Mouse (Mus musculus) forebrain, embryonic 15.5 days (tissue): ENCODE measurements around the gene Mrtfb. TPM values are rescaled to one million over a fixed set of nuclear protein-coding genes. Genes with fewer than 3 reads are reported as not detected.

Source experiments
- ATAC-seq: fragments of 200-750 bp; cut with Nextera tagmentation; replicated peaks from 2 replicates; pipeline ENCODE4 v1.8.0; 2017; ENCODE audit warnings: mild to moderate bottlenecking, moderate TSS enrichment, moderate library complexity
- H3K27ac ChIP-seq: fragments of 300-500 bp; sonication (generic); replicated peaks from 2 replicates; pipeline ENCODE4 v1.5.1; 2015; ENCODE audit warnings: mild to moderate bottlenecking, inconsistent platforms
- H3K27me3 ChIP-seq: fragments of 300-500 bp; sonication (generic); 2 replicates; pipeline ENCODE4 v1.6.1; 2015; ENCODE audit warnings: inconsistent platforms
- H3K36me3 ChIP-seq: fragments of 300-500 bp; sonication (generic); 2 replicates; pipeline ENCODE4 v1.6.1; 2015; ENCODE audit warnings: mild to moderate bottlenecking, inconsistent platforms
- H3K4me1 ChIP-seq: fragments of 300-500 bp; sonication (generic); 2 replicates; pipeline ENCODE4 v1.6.1; 2015; ENCODE audit warnings: inconsistent platforms
- H3K4me2 ChIP-seq: fragments of 300-500 bp; sonication (generic); replicated peaks from 2 replicates; pipeline ENCODE4 v1.6.1; 2015; ENCODE audit warnings: mild to moderate bottlenecking, inconsistent platforms
- H3K4me3 ChIP-seq: fragments of 300-500 bp; sonication (generic); 2 replicates; pipeline ENCODE4 v1.5.1; 2015; ENCODE audit warnings: mild to moderate bottlenecking, inconsistent platforms
- H3K9ac ChIP-seq: fragments of 300-500 bp; sonication (generic); replicated peaks from 2 replicates; pipeline ENCODE4 v1.6.1; 2015; ENCODE audit warnings: mild to moderate bottlenecking, inconsistent platforms
- H3K9me3 ChIP-seq: fragments of 300-500 bp; sonication (generic); 2 replicates; pipeline ENCODE4 v1.6.1; 2016; ENCODE audit warnings: inconsistent platforms
- WGBS: fragments of 180-500 bp; shearing (Covaris S2); methylation state at CpG from one replicate; pipeline ENCODE4 v1.1.7; 2015; ENCODE audit warnings: mixed read lengths; 5-methylcytosine and 5-hydroxymethylcytosine counted together
- polyA plus RNA-seq: library from polyadenylated mRNA; unstranded; fragments of >200 nt; fragmentation: Nextera tagmentation; extraction: Ambion mirVana; gene quantifications from 2 replicates; pipeline ENCODE4 v1.2.1, GENCODE M21; 2015

Mrtfb gene
- polyA plus RNA-seq, 1 experiment from 2014 or later = 12.2 TPM

- Histone ChIP-seq H3K4me2 (no peak overlapping the region), H3K4me3 (no peak overlapping the region), H3K9me3 (no peaks in the 10 kb centered on the region), H3K9ac (no peak overlapping the region), H3K4me1 (no peaks in the 10 kb centered on the region), H3K27me3 (no peaks in the 10 kb centered on the region), H3K36me3 (no peaks in the 10 kb centered on the region), H3K27ac (no peak overlapping the region)
- no peak for ATAC-seq
- 74% methylated on average over 1 of the region's 1 CpGs for WGBS
Observed at GRCm38 (mm10) chr16:13297860-13298259, 41.6 kb downstream of the Mrtfb start.

DNA sequence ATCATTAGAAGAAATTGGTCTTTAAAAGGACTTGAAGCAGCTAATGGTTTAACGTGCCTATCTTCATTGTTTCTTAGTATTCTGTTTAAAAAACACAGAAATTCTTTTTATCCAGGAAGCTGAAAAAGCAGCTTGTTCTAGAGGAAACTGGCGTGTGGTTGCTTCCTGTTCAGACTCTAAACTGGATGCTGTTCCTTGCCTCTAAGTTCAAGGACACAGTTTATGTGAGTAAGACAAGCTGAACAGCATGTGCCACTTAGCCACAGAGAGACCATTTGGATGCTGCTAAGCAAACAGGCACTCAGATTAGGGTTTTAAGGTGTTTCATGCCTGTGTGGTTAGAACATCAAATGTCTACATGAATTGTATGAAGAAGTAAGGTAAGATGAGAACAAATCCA is 42.7 kb downstream of the Mrtfb start:
- no peaks in the 10 kb centered on the region for H3K9me3 ChIP-seq
- no peaks in the 10 kb centered on the region for H3K27me3 ChIP-seq
- H3K4me1 ChIP-seq = no peaks in the 10 kb centered on the region
- no peak overlapping the region for H3K4me2 ChIP-seq
- WGBS = 77% methylated on average over 2 of the region's 2 CpGs
- H3K4me3 ChIP-seq = no peak overlapping the region
- no peak for ATAC-seq
- H3K9ac ChIP-seq = no peak overlapping the region
- no peak overlapping the region for H3K27ac ChIP-seq
- H3K36me3 ChIP-seq = no peaks in the 10 kb centered on the region

GRCm38 (mm10) chr16:13306065-13306695 is 49.9 kb downstream of the Mrtfb start:
- Histone ChIP-seq H3K4me3 (no peak overlapping the region), H3K36me3 (no peaks in the 10 kb centered on the region), H3K9me3 (no peaks in the 10 kb centered on the region), H3K4me2 (no peak overlapping the region), H3K4me1 (no peaks in the 10 kb centered on the region), H3K27me3 (no peaks in the 10 kb centered on the region), H3K9ac (no peak overlapping the region), H3K27ac (no peak overlapping the region)
- no peak for ATAC-seq
- WGBS = 87% methylated on average over 3 of the region's 3 CpGs

DNA sequence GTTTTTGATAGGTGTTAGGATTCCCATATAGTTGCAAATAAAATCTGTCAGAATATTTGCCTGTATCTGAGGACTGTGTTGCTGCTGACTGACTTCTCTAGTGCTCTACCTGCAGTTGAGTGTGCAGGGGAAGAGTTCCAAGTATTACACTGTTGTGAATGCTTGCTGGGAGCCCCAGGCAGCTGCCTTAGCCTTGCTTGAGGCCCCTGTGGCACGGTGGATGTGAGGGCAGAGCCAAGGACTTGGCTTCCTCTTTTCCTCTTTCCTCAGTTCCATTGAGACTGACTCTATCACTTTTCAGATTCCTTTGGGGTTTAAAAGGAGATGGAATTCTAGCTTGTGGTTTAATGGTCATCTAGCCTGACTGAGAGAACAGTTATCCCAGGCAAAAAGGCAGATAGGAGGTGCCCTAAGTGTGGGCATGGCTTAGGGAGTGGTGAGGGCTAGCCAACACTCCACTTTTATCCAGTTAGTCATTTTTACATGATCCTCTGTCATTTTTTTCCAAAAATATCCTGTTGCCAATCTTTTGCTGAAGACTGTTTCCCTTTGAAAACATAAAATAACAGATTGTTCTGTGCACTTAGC is 53.9 kb downstream of the Mrtfb start:
- Histone ChIP-seq H3K4me1 (no peaks in the 10 kb centered on the region), H3K4me2 (no peak overlapping the region), H3K9me3 (no peaks in the 10 kb centered on the region), H3K36me3 (no peaks in the 10 kb centered on the region), H3K27ac (no peak overlapping the region), H3K9ac (no peak overlapping the region), H3K27me3 (no peaks in the 10 kb centered on the region), H3K4me3 (no peak overlapping the region)
- 73% methylated on average over 1 of the region's 1 CpGs for WGBS
- ATAC-seq = no peak

DNA sequence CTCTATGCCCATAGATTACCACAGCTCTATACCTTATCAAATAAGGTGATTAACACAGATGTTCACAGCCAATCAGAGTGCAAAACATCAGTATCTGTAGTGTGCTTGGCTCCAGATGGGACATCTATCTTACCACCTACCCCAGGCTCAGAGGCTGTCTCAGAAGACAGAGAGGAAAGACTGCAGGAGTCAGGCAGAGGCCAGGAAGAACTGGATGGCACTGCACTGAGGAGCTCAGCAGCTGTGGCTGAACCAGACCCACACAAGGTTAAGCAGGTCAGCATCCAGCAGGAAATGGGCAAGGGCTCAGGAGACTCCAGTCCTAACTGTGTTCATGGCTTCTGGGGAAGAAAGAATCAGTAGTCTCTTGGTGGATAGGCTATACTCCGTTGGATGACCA is 55.1 kb downstream of the Mrtfb start:
- Histone ChIP-seq H3K4me2 (no peak overlapping the region), H3K27me3 (no peaks in the 10 kb centered on the region), H3K4me1 (no peaks in the 10 kb centered on the region), H3K9ac (no peak overlapping the region), H3K4me3 (no peak overlapping the region), H3K9me3 (no peaks in the 10 kb centered on the region), H3K36me3 (no peaks in the 10 kb centered on the region), H3K27ac (no peak overlapping the region)
- no peak for ATAC-seq
- 95% methylated on average over 1 of the region's 1 CpGs for WGBS

DNA sequence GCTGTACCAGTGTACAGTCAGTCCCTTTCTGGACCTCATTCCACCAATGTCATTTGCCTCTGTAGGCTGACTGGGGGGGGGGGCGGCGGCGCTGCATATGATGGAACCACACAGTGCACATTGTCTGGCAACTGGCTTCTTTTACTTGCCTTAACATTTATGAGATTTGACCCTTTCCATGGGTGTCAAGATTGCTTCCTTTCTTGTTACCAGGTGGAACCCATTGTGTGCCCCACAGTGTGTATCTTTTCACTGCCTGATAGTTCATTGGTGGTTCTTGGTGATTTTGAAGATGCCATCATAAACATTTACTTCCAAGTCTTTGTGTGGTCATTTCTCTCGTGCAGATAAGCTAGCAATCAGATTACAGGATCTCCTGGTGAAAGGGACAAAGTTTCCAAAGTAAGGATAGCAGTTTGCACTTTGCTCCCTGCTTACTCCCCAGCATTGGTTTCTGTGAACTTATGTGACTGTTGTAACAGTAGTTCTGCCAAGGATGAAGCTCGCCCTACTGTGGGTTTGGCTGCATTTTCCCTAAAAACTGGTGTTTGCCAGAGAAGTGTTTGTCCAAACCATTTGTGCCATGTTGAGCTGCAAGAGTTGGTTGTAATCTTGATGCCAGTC is 56.9 kb downstream of the Mrtfb start:
- Histone ChIP-seq H3K27ac (no peak overlapping the region), H3K4me1 (no peaks in the 10 kb centered on the region), H3K27me3 (no peaks in the 10 kb centered on the region), H3K4me3 (no peak overlapping the region), H3K4me2 (no peak overlapping the region), H3K9me3 (no peaks in the 10 kb centered on the region), H3K36me3 (no peaks in the 10 kb centered on the region), H3K9ac (no peak overlapping the region)
- 88% methylated on average over 5 of the region's 5 CpGs for WGBS
- ATAC-seq = no peak

DNA sequence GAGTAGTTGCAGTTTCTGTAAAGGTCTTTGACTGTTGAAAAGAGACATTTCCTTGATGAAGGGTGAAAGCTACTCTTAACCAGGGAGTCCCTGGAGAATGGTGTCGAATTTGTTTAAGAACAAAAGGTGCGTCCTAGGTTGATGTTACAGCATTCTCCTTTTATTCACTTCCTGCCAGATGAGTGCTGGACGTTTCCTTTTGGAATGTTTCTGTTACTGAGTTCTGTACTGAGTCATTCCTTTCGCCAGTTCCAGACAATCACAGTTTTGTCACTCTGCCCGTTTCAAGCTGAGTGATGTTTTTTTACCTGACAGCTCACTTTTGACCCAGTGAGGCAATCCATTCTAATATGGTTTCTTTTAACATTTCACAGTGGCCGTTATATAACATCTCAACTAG is 67.5 kb downstream of the Mrtfb start:
- Histone ChIP-seq H3K9me3 (no peaks in the 10 kb centered on the region), H3K27me3 (no peaks in the 10 kb centered on the region), H3K9ac (no peak overlapping the region), H3K4me3 (no peak overlapping the region), H3K4me1 (no peaks in the 10 kb centered on the region), H3K27ac (no peak overlapping the region), H3K4me2 (no peak overlapping the region), H3K36me3 (no peaks in the 10 kb centered on the region)
- WGBS = 34% methylated on average over 6 of the region's 6 CpGs
- no peak for ATAC-seq

DNA sequence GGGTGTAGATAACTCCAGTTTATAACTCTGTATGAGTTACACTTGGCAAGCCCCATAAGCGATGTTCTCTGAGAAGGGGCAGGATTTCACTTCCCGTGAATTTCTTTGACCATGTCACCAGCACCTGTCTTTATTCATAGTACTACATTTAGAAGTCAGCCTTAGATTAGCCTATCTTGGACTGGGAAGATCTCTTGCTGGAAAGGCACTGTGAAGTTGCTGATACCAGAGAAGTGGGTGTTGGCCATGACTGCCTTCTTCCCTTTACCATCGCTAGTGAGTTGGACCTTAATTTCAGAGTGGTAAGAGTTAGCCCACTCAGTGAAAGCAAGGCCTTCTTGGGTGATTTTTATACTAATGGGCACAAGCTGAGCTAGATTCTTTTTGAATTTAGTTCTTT is 70.3 kb downstream of the Mrtfb start:
- no peak overlapping the region for H3K9ac ChIP-seq
- H3K27ac ChIP-seq = no peak overlapping the region
- peaks cover 11% of the 10 kb centered on the region for H3K4me1 ChIP-seq
- no peak overlapping the region for H3K4me3 ChIP-seq
- no peaks in the 10 kb centered on the region for H3K36me3 ChIP-seq
- no peak for ATAC-seq
- H3K27me3 ChIP-seq = no peaks in the 10 kb centered on the region
- no peak overlapping the region for H3K4me2 ChIP-seq
- H3K9me3 ChIP-seq = no peaks in the 10 kb centered on the region
- 95% methylated on average over 3 of the region's 3 CpGs for WGBS

DNA sequence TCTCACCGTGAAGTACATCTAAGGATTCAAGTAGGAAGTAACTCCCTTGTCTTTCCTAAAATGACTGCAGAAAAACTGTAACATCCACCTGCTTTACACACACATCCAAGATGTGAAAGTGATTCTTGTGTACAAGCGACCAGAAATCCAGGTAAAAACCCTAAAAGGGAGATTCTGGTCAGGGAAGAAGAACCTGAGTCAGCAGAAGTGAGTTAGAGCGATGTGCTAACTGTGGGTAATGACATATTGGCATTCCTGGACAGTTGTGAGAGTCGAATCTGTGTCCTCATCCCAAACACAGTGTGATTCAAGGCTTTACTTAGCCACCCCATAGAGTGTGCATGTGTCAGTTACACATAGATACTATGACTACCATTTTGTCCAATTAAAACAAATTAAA is 72.4 kb downstream of the Mrtfb start:
- Histone ChIP-seq H3K4me1 (peaks cover 11% of the 10 kb centered on the region), H3K9ac (no peak overlapping the region), H3K9me3 (no peaks in the 10 kb centered on the region), H3K4me2 (no peak overlapping the region), H3K27ac (no peak overlapping the region), H3K4me3 (no peak overlapping the region), H3K36me3 (no peaks in the 10 kb centered on the region), H3K27me3 (no peaks in the 10 kb centered on the region)
- WGBS = 96% methylated on average over 4 of the region's 4 CpGs
- ATAC-seq = no peak

DNA sequence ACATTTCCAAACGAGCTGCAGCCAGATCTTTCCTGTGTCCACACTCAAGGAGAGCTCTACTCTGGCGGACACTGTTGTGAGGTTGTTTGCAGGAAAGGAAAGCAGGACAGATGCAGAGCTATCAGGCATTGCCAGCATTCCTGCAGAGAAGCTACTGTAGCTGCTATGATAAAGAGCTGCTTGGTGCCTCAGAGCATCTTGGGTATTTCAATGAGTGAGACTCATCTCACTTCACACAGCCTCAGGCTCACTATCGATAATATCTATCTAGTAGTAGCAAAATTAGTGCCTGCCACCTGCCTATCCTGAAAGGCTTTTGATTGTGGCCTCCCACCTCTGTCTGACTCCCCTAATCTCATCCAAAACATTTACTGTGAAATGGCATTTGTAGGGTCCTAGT is 73.4 kb downstream of the Mrtfb start:
- Histone ChIP-seq H3K4me1 (peaks cover 11% of the 10 kb centered on the region), H3K4me2 (no peak overlapping the region), H3K27me3 (no peaks in the 10 kb centered on the region), H3K4me3 (no peak overlapping the region), H3K9ac (no peak overlapping the region), H3K27ac (no peak overlapping the region), H3K36me3 (no peaks in the 10 kb centered on the region), H3K9me3 (no peaks in the 10 kb centered on the region)
- ATAC-seq = no peak
- 82% methylated on average over 3 of the region's 3 CpGs for WGBS

GRCm38 (mm10) chr16:13330221-13330659 is 74.0 kb downstream of the Mrtfb start:
- Histone ChIP-seq H3K4me2 (no peak overlapping the region), H3K4me1 (peaks cover 11% of the 10 kb centered on the region), H3K36me3 (no peaks in the 10 kb centered on the region), H3K27me3 (no peaks in the 10 kb centered on the region), H3K9ac (no peak overlapping the region), H3K27ac (no peak overlapping the region), H3K4me3 (no peak overlapping the region), H3K9me3 (no peaks in the 10 kb centered on the region)
- no peak for ATAC-seq
- 45% methylated on average over 6 of the region's 6 CpGs for WGBS

DNA sequence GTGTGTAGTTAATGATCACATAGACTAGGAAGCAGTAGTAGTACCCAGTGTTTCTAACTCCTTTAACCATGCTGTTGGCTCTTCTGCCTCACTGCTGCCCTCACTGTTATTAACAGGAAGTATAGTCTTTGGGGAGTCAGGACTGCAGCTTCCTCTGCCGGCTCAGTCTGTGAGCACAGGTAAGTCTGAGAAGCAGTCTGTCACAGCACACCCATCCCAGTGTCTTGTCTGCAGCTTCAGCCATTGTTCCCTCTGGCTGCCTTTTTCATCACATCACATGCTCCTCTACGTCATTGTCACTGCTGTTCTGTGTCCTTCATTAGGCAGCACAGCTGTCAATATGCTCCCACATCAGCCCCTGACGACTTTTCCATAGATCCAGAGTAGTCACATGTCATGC is 75.6 kb downstream of the Mrtfb start:
- no peaks in the 10 kb centered on the region for H3K36me3 ChIP-seq
- H3K9me3 ChIP-seq = no peaks in the 10 kb centered on the region
- WGBS = 52% methylated on average over 3 of the region's 3 CpGs
- ATAC-seq = peak; percentile 41; the same call in 1 of the 2 replicates
- no peak overlapping the region; the same call in 1 of the 2 replicates for H3K27ac ChIP-seq
- no peak overlapping the region for H3K4me3 ChIP-seq
- H3K9ac ChIP-seq = no peak overlapping the region
- H3K27me3 ChIP-seq = no peaks in the 10 kb centered on the region
- no peak overlapping the region for H3K4me2 ChIP-seq
- H3K4me1 ChIP-seq = peaks cover 11% of the 10 kb centered on the region
